Mouse (Mus musculus) liver, adult 2 months (tissue): ENCODE data around the gene Dmc1. TPM values are rescaled to one million over a fixed set of nuclear protein-coding genes. Genes with fewer than 3 reads are reported as not detected.

ENCODE experiments used
- DNase-seq: peaks from one replicate; pipeline ENCODE4 v3.0.0-alpha.2; 2011; ENCODE audit warnings: low read depth, low spot score; ENCODE audit errors: extremely low read depth
- H3K27ac ChIP-seq: fragments of 200-500 bp; replicated peaks from 2 replicates; pipeline ENCODE4 v1.5.1; 2012; ENCODE audit warnings: low read depth, mild to moderate bottlenecking, control low read depth, inconsistent platforms, low read length; ENCODE audit not compliant: insufficient read depth
- H3K27me3 ChIP-seq: fragments of 200-500 bp; 2 replicates; pipeline ENCODE4 v1.6.1; 2012; ENCODE audit warnings: mild to moderate bottlenecking, moderate library complexity, low read length, inconsistent platforms; ENCODE audit not compliant: control insufficient read depth, insufficient read depth
- H3K36me3 ChIP-seq: fragments of 200-500 bp; 2 replicates; pipeline ENCODE4 v1.6.1; 2012; ENCODE audit warnings: low read length, inconsistent platforms; ENCODE audit not compliant: control insufficient read depth, insufficient read depth
- H3K4me1 ChIP-seq: fragments of 200-500 bp; 2 replicates; pipeline ENCODE4 v1.6.1; 2011; ENCODE audit warnings: low read length; ENCODE audit not compliant: control insufficient read depth, insufficient read depth
- H3K4me3 ChIP-seq: fragments of 200-500 bp; 2 replicates; pipeline ENCODE4 v1.5.1; 2011; ENCODE audit warnings: low read depth, mild to moderate bottlenecking, control low read depth, low read length, moderate library complexity; ENCODE audit not compliant: insufficient read depth
- H3K79me2 ChIP-seq: fragments of 200-500 bp; 2 replicates; pipeline ENCODE4 v1.6.1; 2012; ENCODE audit warnings: inconsistent platforms, mild to moderate bottlenecking, low read length, moderate library complexity; ENCODE audit not compliant: control insufficient read depth, insufficient read depth
- H3K9ac ChIP-seq: fragments of 200-500 bp; 2 replicates; pipeline ENCODE4 v1.6.1; 2012; ENCODE audit warnings: low read depth, mild to moderate bottlenecking, control low read depth, inconsistent platforms, low read length
- CTCF ChIP-seq: fragments of 200-500 bp; IDR thresholded peaks from 2 replicates; pipeline ENCODE4 v1.5.1; 2011; ENCODE audit warnings: low read depth, low read length, control low read depth
- POLR2A ChIP-seq: fragments of 200-500 bp; IDR thresholded peaks from 2 replicates; pipeline ENCODE4 v1.6.1; 2011; ENCODE audit warnings: low read length, control low read depth; ENCODE audit not compliant: insufficient read depth; ENCODE audit errors: extremely low read depth
- WGBS: fragments of 180-500 bp; shearing (Covaris S2); methylation state at CpG from one replicate; pipeline ENCODE4 v1.1.7; 2018; 5-methylcytosine and 5-hydroxymethylcytosine counted together
- polyA plus RNA-seq: library from polyadenylated mRNA; depleted of rRNA; stranded (reverse); fragments of >200 nt; gene quantifications from 2 replicates; pipeline ENCODE4 v1.2.3, GENCODE M21; 2012
- total RNA-seq: library from RNA; depleted of rRNA; stranded (reverse); fragments of >200 nt; gene quantifications from 2 replicates; pipeline ENCODE4 v1.2.3, GENCODE M21; 2014

Dmc1 gene
- total and polyA plus RNA-seq, 2 experiments = 0.09 TPM; not detected in 1

GRCm38 (mm10) chr15:79630471-79630870 is 25.6 kb upstream of the Dmc1 start:
- Histone ChIP-seq H3K79me2 (no peaks in the 10 kb centered on the region), H3K9ac (no peak overlapping the region), H3K27ac (no peak overlapping the region), H3K4me3 (no peak overlapping the region), H3K4me1 (no peaks in the 10 kb centered on the region), H3K36me3 (0 out of 2 replicates have a peak, but pooled peaks cover 2% of the 10 kb centered on the region), H3K27me3 (no peaks in the 10 kb centered on the region)
- DNase-seq = no peak
- no peak for TF ChIP-seq POLR2A
- TF ChIP-seq CTCF = no peak
- WGBS = 74% methylated on average over 2 of the region's 2 CpGs

GRCm38 (mm10) chr15:79619770-79620414 is 15.0 kb upstream of the Dmc1 start:
- Histone ChIP-seq H3K36me3 (no peaks in the 10 kb centered on the region), H3K4me1 (no peaks in the 10 kb centered on the region), H3K27ac (no peak overlapping the region), H3K79me2 (no peaks in the 10 kb centered on the region), H3K4me3 (no peak overlapping the region), H3K9ac (no peak overlapping the region), H3K27me3 (no peaks in the 10 kb centered on the region)
- TF ChIP-seq POLR2A (no peak), CTCF (no peak)
- DNase-seq = no peak
- 90% methylated on average over 11 of the region's 11 CpGs for WGBS

GRCm38 (mm10) chr15:79618456-79618855 is 13.5 kb upstream of the Dmc1 start:
- no peak overlapping the region for H3K9ac ChIP-seq
- H3K4me1 ChIP-seq = no peaks in the 10 kb centered on the region
- H3K36me3 ChIP-seq = no peaks in the 10 kb centered on the region
- TF ChIP-seq POLR2A = no peak
- H3K4me3 ChIP-seq = no peak overlapping the region
- 73% methylated on average over 7 of the region's 7 CpGs for WGBS
- H3K79me2 ChIP-seq = no peaks in the 10 kb centered on the region
- H3K27ac ChIP-seq = no peak overlapping the region
- DNase-seq = no peak
- H3K27me3 ChIP-seq = no peaks in the 10 kb centered on the region

GRCm38 (mm10) chr15:79617135-79617534 is 12.2 kb upstream of the Dmc1 start:
- no peak for DNase-seq
- 90% methylated on average over 11 of the region's 11 CpGs for WGBS
- Histone ChIP-seq H3K36me3 (no peaks in the 10 kb centered on the region), H3K4me1 (no peaks in the 10 kb centered on the region), H3K79me2 (no peaks in the 10 kb centered on the region), H3K9ac (no peak overlapping the region), H3K4me3 (no peak overlapping the region), H3K27ac (no peak overlapping the region), H3K27me3 (no peaks in the 10 kb centered on the region)
- no peak for TF ChIP-seq POLR2A
- TF ChIP-seq CTCF = no peak

- 87% methylated on average over 5 of the region's 5 CpGs for WGBS
- H3K4me1 ChIP-seq = no peaks in the 10 kb centered on the region
- TF ChIP-seq POLR2A (no peak), CTCF (0 out of 2 replicates have a peak, but pooled peaks have one; percentile 1)
Measured at GRCm38 (mm10) chr15:79616729-79617128, 11.8 kb upstream of the Dmc1 start.

GRCm38 (mm10) chr15:79615501-79615900 is 10.6 kb upstream of the Dmc1 start:
- Histone ChIP-seq H3K9ac (no peak overlapping the region), H3K4me3 (no peak overlapping the region), H3K27ac (no peak overlapping the region), H3K27me3 (no peaks in the 10 kb centered on the region), H3K79me2 (no peaks in the 10 kb centered on the region), H3K36me3 (no peaks in the 10 kb centered on the region), H3K4me1 (no peaks in the 10 kb centered on the region)
- TF ChIP-seq CTCF (no peak), POLR2A (no peak)
- DNase-seq = no peak
- WGBS = 82% methylated on average over 7 of the region's 7 CpGs

More at GRCm38 (mm10) chr15:79616729-79617128, 11.8 kb upstream of the Dmc1 start:
- Histone ChIP-seq H3K4me3 (no peak overlapping the region), H3K27me3 (no peaks in the 10 kb centered on the region), H3K27ac (no peak overlapping the region), H3K9ac (no peak overlapping the region), H3K36me3 (no peaks in the 10 kb centered on the region), H3K79me2 (no peaks in the 10 kb centered on the region)
- no peak for DNase-seq
